Mouse (Mus musculus): ENCODE data around the gene Setd1b. TPM values are rescaled to one million over a fixed set of nuclear protein-coding genes. Genes with fewer than 3 reads are reported as not detected.
A peak's percentile ranks its signal among the peaks of the same experiment; 100 is the strongest.

The Setd1b gene
- polyA plus RNA-seq, 1 experiment from 2014 or later, result 9.3 TPM

DNA sequence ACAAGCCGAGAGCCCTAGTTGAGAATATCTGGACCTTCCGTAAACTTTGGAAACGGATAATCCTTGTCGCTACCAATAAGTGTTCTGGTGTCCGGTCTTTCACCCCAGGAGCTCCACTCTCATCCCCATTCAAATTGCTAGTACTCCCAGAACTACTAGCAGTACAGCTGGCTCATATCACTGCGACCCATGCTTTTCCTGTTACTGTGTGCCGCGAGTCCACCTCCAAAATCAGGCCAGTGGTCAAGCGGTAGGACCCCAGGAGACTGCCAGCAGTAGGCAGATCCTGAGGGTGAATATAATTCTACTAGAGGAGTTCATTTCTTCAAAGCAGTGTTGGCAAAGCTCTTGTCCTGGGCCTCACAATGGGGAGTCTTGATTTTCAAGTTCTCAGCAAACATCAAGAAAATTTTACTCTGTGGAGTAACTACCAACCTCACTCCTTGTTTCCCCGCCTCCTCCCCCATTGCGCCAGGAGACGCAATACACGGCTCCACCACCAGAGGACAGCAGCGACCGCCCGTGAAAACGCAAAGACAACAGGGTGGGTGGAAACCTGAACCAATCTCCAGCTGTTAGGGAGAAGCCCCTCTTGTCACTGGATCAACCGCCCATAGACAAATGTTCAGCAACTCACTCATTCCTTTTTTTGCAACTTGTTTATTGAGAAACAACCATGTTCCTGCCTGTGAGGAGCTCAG, 8.8 kb upstream of the Setd1b start:
- peaks cover 31% of the 10 kb centered on the region for H3K79me2 ChIP-seq (ENCODE audit: inconsistent target)
- no peak overlapping the region for H3K4me3 ChIP-seq (ENCODE audit: inconsistent target)
- WGBS (ENCODE audit: missing documents), result 28% methylated on average over 18 of the region's 18 CpGs
- peaks cover 10% of the 10 kb centered on the region; the same call in 1 of the 2 replicates for H3K36me3 ChIP-seq (ENCODE audit: inconsistent target)
- no peak overlapping the region for H3K27ac ChIP-seq

GRCm38 (mm10) chr5:123133784-123134143, 8.2 kb upstream of the Setd1b start:
- peaks cover 10% of the 10 kb centered on the region; the same call in 1 of the 2 replicates for H3K36me3 ChIP-seq (ENCODE audit: inconsistent target)
- no peak overlapping the region for H3K4me3 ChIP-seq (ENCODE audit: inconsistent target)
- peaks cover 31% of the 10 kb centered on the region for H3K79me2 ChIP-seq (ENCODE audit: inconsistent target)
- H3K27ac ChIP-seq, result no peak overlapping the region
- 58% methylated on average over 7 of the region's 7 CpGs for WGBS (ENCODE audit: missing documents)

DNA sequence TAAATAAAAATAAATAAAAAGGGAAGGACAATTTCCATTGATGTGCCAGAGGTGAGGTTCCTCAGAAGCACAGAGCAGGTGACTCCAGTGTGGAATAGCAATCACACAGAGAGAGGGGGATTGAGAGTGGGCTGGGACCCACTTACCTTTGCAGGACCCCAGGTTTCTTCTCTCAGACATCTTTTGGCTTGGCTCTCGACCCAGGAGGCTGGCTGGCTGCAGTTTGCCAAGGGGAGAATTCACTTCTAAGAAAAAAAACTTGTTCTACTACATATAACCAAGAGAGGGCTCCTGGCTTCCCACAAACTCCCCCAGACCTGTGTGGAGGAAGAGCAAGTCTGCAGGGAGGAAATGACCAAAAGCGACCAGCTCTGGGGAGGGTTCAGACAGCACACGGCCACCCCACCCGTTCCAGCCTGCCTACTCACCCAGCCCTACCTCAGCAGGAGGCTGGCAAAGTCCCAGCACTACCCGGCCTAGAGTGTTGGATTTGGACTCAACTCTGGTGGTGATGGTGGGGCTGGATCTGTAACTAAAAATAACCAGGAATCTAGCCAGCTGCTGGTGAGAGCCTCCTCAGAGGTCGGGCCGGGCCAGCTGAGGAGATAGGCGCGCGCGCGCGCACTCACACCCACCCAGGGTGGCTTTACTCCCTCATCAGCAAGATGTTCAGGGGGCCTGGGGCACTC, 7.7 kb upstream of the Setd1b start:
- Histone ChIP-seq H3K36me3 (ENCODE audit: inconsistent target) (peaks cover 10% of the 10 kb centered on the region; the same call in 1 of the 2 replicates), H3K4me3 (ENCODE audit: inconsistent target) (no peak overlapping the region), H3K79me2 (ENCODE audit: inconsistent target) (peaks cover 34% of the 10 kb centered on the region), H3K27ac (0 out of 2 replicates have a peak overlapping the region, but pooled peaks have one; percentile 2)
- WGBS (ENCODE audit: missing documents), result 62% methylated on average over 13 of the region's 13 CpGs

DNA sequence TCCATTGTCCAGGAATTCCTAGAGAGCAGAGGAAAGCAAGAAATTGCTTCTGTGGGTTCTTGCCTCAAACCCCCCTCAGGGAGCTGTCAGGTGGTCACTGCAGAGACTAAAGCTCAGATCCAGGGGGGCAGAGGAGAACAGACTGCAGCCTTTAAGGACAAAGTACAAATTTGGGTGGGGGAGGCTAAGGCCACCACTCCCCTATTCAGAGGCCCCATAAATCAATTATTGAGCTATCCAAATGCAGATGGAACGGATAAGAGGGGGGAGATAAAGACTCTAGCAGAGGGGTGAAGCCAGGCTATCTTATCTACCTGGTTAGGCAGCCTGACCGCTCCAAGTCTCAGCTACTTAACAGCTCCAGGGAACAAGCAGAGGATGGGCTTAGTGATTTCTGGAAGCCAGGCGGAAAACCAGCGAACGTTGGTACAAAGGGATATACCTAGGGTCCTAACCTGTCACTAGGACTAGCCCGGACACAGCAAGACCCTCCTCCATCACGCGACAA, 7.1 kb upstream of the Setd1b start:
- WGBS (ENCODE audit: missing documents), result 87% methylated on average over 8 of the region's 8 CpGs
- Histone ChIP-seq H3K4me3 (ENCODE audit: inconsistent target) (no peak overlapping the region), H3K36me3 (ENCODE audit: inconsistent target) (peaks cover 10% of the 10 kb centered on the region; the same call in 1 of the 2 replicates), H3K27ac (0 out of 2 replicates have a peak overlapping the region, but pooled peaks have one; percentile 100), H3K79me2 (ENCODE audit: inconsistent target) (peaks cover 40% of the 10 kb centered on the region)

DNA sequence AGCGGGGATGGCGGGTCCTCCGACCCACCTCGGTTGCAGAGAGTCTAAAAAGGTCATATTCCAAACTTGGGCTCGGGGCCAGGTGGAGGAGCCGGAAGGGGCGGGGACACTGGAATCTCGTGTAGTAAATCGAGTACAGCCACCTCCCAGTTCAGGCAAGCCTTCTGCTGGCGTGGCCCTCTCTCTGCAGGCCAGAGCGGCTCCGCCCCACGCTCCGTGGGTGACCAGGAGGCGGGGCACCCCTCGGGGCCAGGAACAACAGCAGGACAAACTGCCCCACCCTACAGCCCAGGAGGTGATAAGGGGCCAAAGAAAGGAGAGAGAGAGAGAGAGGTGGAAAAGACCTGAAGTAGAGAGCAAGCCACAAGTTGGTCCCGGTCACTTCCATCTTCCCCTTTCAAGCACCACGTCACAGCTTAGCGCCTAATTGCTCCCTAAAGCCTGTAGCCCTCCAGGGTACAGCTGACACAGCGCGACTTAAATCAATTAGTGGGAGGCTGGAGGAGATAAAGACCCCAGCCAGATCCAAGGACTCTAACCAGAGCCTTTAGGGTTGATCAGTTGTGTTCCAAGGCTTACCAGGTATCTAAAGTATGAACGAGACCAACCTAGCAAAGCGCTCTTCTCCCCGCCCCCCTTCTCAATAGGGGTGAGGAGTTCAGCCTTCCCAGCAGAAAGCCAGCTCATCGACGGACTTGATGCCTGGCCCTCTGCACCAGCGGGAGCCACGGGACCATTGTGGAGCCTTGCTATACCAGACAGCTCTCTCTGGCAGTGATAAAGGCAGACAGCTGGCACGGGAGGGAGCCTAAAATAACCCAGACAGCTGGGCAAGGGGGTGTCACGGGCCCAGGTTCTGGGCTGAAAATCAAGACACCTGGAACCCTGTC, 6.3 kb upstream of the Setd1b start:
- Histone ChIP-seq H3K4me3 (ENCODE audit: inconsistent target) (peak overlapping the region; percentile 48), H3K27ac (peak overlapping the region; percentile 100), H3K36me3 (ENCODE audit: inconsistent target) (peaks cover 10% of the 10 kb centered on the region; the same call in 1 of the 2 replicates), H3K79me2 (ENCODE audit: inconsistent target) (peaks cover 47% of the 10 kb centered on the region)
- 14% methylated on average over 26 of the region's 30 CpGs for WGBS (ENCODE audit: missing documents)

DNA sequence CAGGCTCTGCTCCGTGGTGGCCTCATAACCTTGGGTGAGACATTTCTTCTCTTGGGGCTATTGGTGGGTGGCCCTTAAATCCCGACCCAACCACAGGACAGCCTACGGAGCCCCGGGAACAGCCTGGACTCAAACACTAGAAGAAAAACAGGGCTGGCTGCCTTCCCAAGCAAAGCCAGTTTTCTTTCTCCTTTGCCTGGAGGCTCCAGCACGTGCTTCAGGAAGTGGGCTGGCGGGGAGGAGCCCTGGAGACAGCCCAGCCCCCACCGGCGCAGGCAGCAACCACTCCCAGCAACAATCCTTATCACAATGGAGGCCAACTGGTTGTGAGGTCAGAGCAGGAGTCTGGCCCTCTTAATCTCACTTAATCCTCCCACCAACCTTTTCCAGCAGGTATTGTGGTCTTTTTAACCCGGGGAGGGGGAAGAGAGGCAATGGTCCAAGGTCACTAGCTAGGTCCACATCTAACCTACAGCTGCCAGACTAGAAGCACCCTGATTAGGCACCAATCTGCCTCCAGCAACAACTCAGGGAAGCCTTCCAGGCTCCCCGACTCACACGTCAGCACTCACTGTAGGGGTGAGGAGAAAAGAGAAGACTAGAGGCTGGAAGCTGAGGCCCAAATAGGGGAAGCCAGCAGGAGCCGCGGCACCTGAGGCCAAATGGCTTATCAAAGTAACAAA, 5.5 kb upstream of the Setd1b start:
- peak overlapping the region; percentile 100 for H3K27ac ChIP-seq
- H3K79me2 ChIP-seq (ENCODE audit: inconsistent target), result peaks cover 48% of the 10 kb centered on the region
- WGBS (ENCODE audit: missing documents), result 2% methylated on average over 13 of the region's 13 CpGs
- peak overlapping the region; percentile 48 for H3K4me3 ChIP-seq (ENCODE audit: inconsistent target)
- H3K36me3 ChIP-seq (ENCODE audit: inconsistent target), result peaks cover 10% of the 10 kb centered on the region; the same call in 1 of the 2 replicates

- peaks cover 10% of the 10 kb centered on the region; the same call in 1 of the 2 replicates for H3K36me3 ChIP-seq (ENCODE audit: inconsistent target)
- peak overlapping the region; percentile 48 for H3K4me3 ChIP-seq (ENCODE audit: inconsistent target)
- WGBS (ENCODE audit: missing documents), result 6% methylated on average over 20 of the region's 20 CpGs
- H3K27ac ChIP-seq, result peak overlapping the region; percentile 100
- peaks cover 48% of the 10 kb centered on the region for H3K79me2 ChIP-seq (ENCODE audit: inconsistent target)
Measured at GRCm38 (mm10) chr5:123137044-123137909, 4.7 kb upstream of the Setd1b start.

DNA sequence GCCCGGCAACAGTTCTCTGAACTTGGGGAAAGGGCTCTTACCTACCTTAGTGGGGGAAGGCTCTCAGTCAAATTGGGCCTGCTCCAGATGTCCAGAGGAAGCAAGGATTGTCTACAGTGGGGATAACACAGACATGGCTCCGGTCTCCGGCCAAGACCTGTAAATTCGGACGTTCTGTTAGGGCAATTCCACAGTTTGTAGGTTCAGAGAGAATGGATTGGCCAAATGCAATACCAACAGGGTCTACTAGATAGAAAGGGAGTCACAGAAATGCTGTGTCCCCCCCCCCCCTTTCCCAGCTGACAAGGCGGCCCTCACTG, 4.1 kb upstream of the Setd1b start:
- Histone ChIP-seq H3K79me2 (ENCODE audit: inconsistent target) (peaks cover 51% of the 10 kb centered on the region), H3K27ac (peak overlapping the region; percentile 100), H3K36me3 (ENCODE audit: inconsistent target) (peaks cover 10% of the 10 kb centered on the region; the same call in 1 of the 2 replicates), H3K4me3 (ENCODE audit: inconsistent target) (peak overlapping the region; percentile 48; the same call in 1 of the 2 replicates)
- 9% methylated on average over 6 of the region's 6 CpGs for WGBS (ENCODE audit: missing documents)

GRCm38 (mm10) chr5:123138230-123138911, 3.6 kb upstream of the Setd1b start:
- Histone ChIP-seq H3K4me3 (ENCODE audit: inconsistent target) (peak overlapping the region; percentile 48; the same call in 1 of the 2 replicates), H3K79me2 (ENCODE audit: inconsistent target) (peaks cover 56% of the 10 kb centered on the region), H3K36me3 (ENCODE audit: inconsistent target) (peaks cover 10% of the 10 kb centered on the region; the same call in 1 of the 2 replicates), H3K27ac (peak overlapping the region; percentile 100)
- WGBS (ENCODE audit: missing documents), result under 1% methylated on average over 40 of the region's 40 CpGs

DNA sequence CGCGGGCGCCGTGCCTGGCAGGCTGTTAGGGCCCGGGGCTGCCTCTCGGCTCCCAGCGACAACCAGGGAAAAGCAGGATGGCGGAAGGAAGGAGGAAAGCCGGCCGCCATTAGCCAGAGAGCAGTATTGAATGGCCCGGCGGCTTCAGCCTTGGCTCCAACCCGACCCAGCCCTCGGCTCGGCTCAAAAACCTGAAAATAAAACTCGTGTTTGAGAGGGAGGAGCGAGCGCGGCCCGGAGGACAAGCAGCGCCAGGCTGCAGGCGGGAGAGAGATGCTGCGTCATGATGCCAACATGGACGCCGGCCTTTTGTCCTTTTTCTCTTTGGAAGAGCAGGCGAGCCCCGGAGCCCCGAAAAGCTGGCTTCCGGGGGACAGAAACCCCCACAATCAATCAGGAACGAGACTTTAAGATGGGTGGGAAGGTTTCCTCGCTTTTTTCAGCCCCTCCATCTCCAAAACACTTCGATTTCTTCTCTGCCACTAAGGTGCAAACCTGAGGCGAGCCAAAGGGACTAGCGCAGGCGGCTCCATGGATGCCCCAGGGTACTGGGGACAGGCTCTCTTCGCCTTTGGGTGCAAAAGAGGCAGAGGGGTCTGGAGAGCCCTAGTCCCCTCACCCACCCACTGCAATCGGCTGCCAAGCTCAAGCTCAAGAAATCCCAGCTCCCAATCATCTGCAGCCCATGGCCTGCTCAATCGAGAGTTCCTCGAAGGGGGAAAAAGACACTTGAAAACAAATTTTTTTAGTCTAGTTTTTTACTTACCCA, 2.9 kb upstream of the Setd1b start:
- H3K36me3 ChIP-seq (ENCODE audit: inconsistent target), result peaks cover 3% of the 10 kb centered on the region; the same call in 1 of the 2 replicates
- peak overlapping the region; percentile 100 for H3K27ac ChIP-seq
- peaks cover 58% of the 10 kb centered on the region for H3K79me2 ChIP-seq (ENCODE audit: inconsistent target)
- H3K4me3 ChIP-seq (ENCODE audit: inconsistent target), result peak overlapping the region; percentile 52
- 2% methylated on average over 39 of the region's 39 CpGs for WGBS (ENCODE audit: missing documents)

GRCm38 (mm10) chr5:123139722-123140627, 2.0 kb upstream of the Setd1b start:
- H3K4me3 ChIP-seq (ENCODE audit: inconsistent target), result peak overlapping the region; percentile 52
- H3K79me2 ChIP-seq (ENCODE audit: inconsistent target), result peaks cover 58% of the 10 kb centered on the region
- H3K27ac ChIP-seq, result peak overlapping the region; percentile 100
- no peaks in the 10 kb centered on the region; the same call in 1 of the 2 replicates for H3K36me3 ChIP-seq (ENCODE audit: inconsistent target)
- under 1% methylated on average over 28 of the region's 28 CpGs for WGBS (ENCODE audit: missing documents)
